10 mouse cellular contexts compared by ENCODE assay signal in genomic region chr12:75464016-75464769, GRCm38 (mm10). TPM values are rescaled to one million over a fixed set of nuclear protein-coding genes. Genes with fewer than 3 reads are reported as not detected.
DNase-seq lines count a peak whose midpoint lies in the region; ATAC-seq and TF ChIP-seq lines count a peak whose summit lies in the region.
"Had no signal": no experiment of that assay in that cellular context is flagged by ENCODE, and none has a peak within 500 bp of the region (broad histone marks: within the 10 kb centered on the region; RNA-seq: fewer than 3 reads in every experiment).

No protein-coding gene starts in this region.

- H3K4me1 ChIP-seq in G1E (ENCODE audit: insufficient read depth, low read depth, low read length): peaks cover 6% of the 10 kb centered on the region
- peaks cover 2% of the 10 kb centered on the region for H3K4me1 ChIP-seq in cortical plate, adult 2 months (ENCODE audit: control insufficient read depth, insufficient read depth, low read length)
- H3K4me1 ChIP-seq in neural tube, embryonic 15.5 days: no peaks in the 10 kb centered on the region
- H3K4me1 ChIP-seq: liver, embryonic 15.5 days had no signal

- no peak overlapping the region for H3K4me2 ChIP-seq in neural tube, embryonic 15.5 days
- H3K4me2 ChIP-seq: embryonic facial prominence, embryonic 13.5 days; liver, embryonic 15.5 days had no signal

- no peaks in the 10 kb centered on the region for H3K27me3 ChIP-seq in G1E (ENCODE audit: insufficient read depth, low read length)
- no peaks in the 10 kb centered on the region for H3K27me3 ChIP-seq in neural tube, embryonic 15.5 days (replicated peaks)
- H3K27me3 ChIP-seq: embryonic facial prominence, embryonic 13.5 days; liver, embryonic 15.5 days had no signal

- WGBS in neural tube, embryonic 15.5 days: 78% methylated on average over 9 of the region's 9 CpGs

- DNase-seq in kidney, adult 18-20 months: peak; percentile 62
- DNase-seq in kidney, adult 11 months: no peak
- peak; percentile 34 for DNase-seq in A20 (ENCODE audit: low read depth, low spot score)
- DNase-seq in G1E (ENCODE audit: low spot score): no peak
- peak; percentile 29 to 66 for DNase-seq in layer of hippocampus, adult 18-20 months (ENCODE audit: low spot score in 2 of 2)
- no peak for DNase-seq in T-cell, adult 2 months (ENCODE audit: low spot score)

- TF ChIP-seq POLR2A in cortical plate, adult 2 months (IDR thresholded peaks at IDR 0.05; ENCODE audit: extremely low read depth, insufficient read depth, low read length): no peak

- no peak overlapping the region for H3K4me3 ChIP-seq in G1E (ENCODE audit: low read depth, low read length)
- no peak overlapping the region for H3K4me3 ChIP-seq in cortical plate, adult 2 months (ENCODE audit: insufficient read depth, low read length)
- H3K4me3 ChIP-seq in neural tube, embryonic 15.5 days (replicated peaks): no peak overlapping the region
- H3K4me3 ChIP-seq: embryonic facial prominence, embryonic 13.5 days; liver, embryonic 15.5 days had no signal

- no peaks in the 10 kb centered on the region for H3K9me3 ChIP-seq in G1E (replicated peaks)
- H3K9me3 ChIP-seq in neural tube, embryonic 15.5 days (replicated peaks): no peaks in the 10 kb centered on the region
- H3K9me3 ChIP-seq: embryonic facial prominence, embryonic 13.5 days; liver, embryonic 15.5 days had no signal

- no peak for TF ChIP-seq CTCF in G1E (IDR thresholded peaks at IDR 0.05; ENCODE audit: low read depth, low read length)
- TF ChIP-seq CTCF in cortical plate, adult 2 months (IDR thresholded peaks at IDR 0.05; ENCODE audit: extremely low read depth, insufficient read depth, low read length): peak; percentile 74

- no peak overlapping the region for H3K27ac ChIP-seq in cortical plate, adult 2 months (ENCODE audit: insufficient read depth, low read length)
- H3K27ac ChIP-seq in neural tube, embryonic 15.5 days (replicated peaks): 0 out of 2 replicates have a peak overlapping the region, but pooled peaks have one; percentile 6
- H3K27ac ChIP-seq: embryonic facial prominence, embryonic 13.5 days; liver, embryonic 15.5 days had no signal

- peaks cover 91% of the 10 kb centered on the region for H3K36me3 ChIP-seq in G1E (replicated peaks)
- peaks cover 62% of the 10 kb centered on the region for H3K36me3 ChIP-seq in neural tube, embryonic 15.5 days

- H3K9ac ChIP-seq in neural tube, embryonic 15.5 days (replicated peaks): no peak overlapping the region
- H3K9ac ChIP-seq: embryonic facial prominence, embryonic 13.5 days; liver, embryonic 15.5 days had no signal

- 0 out of 2 replicates have a peak, but pooled peaks have one; percentile 25 for ATAC-seq in G1E (ENCODE audit: extremely low read depth, insufficient number of reproducible peaks, low FRiP score, poor library complexity, severe bottlenecking)
- ATAC-seq in neural tube, embryonic 15.5 days (ENCODE audit: low FRiP score): no peak; the same call in 1 of the 2 replicates

RNA-seq across cellular contexts. Expression of gene Gphb5, which starts 47.6 kb away (rescaled TPM):
- total RNA-seq in G1E (2014; fragmentation: Nextera tagmentation): not detected in 2 replicates
- not detected in 2 replicates for total RNA-seq in G1E (2017)
- polyA plus RNA-seq in G1E (2012): not detected in 2 replicates
- not detected in 2 replicates for polyA plus RNA-seq in cortical plate, adult 2 months (2012; rRNA removed)
- not detected for total RNA-seq in layer of hippocampus, adult 18-20 months (2021)
- polyA plus RNA-seq in neural tube, embryonic 15.5 days (2015; fragmentation: Nextera tagmentation; extraction: Ambion mirVana): not detected in 2 replicates
- polyA plus RNA-seq: embryonic facial prominence, embryonic 13.5 days; liver, embryonic 15.5 days had no signal

Comparison
In these comparisons a context has a peak if more than half of its experiments do, and no peak if none do; other contexts are left out.
1. DNase-seq: peak in kidney, adult 18-20 months (single experiment), A20 (single experiment) and layer of hippocampus, adult 18-20 months (2 of 2); none in kidney, adult 11 months (single experiment), G1E (single experiment) and T-cell, adult 2 months (single experiment).